Mouse (Mus musculus): ENCODE results near the gene Nos1ap. TPM values are rescaled to one million over a fixed set of nuclear protein-coding genes. Genes with fewer than 3 reads are reported as not detected.

Gene Nos1ap
- total RNA-seq, 2 experiments from 2014 or later: 21.8 to 24.0 TPM

Other genes starting within 250 kb of the Nos1ap start
- 10 to 100 TPM; 16.6 to 17.3 TPM for gene Olfml2b, start 54.7 kb upstream of the Nos1ap start, total RNA-seq (2021)